Mouse (Mus musculus): Measurements from ENCODE around the gene Hcrt.

Gene Hcrt

GRCm38 (mm10) chr11:100735954-100736745, 26.6 kb downstream of the Hcrt start:
- DNase-seq (ENCODE audit: low read depth, low spot score), result no peak

GRCm38 (mm10) chr11:100735134-100735865, 27.4 kb downstream of the Hcrt start:
- DNase-seq (ENCODE audit: low read depth, low spot score), result no peak

- DNase-seq (ENCODE audit: low read depth, low spot score), result no peak
Measured at GRCm38 (mm10) chr11:100730477-100731205, 32.1 kb downstream of the Hcrt start.

DNA sequence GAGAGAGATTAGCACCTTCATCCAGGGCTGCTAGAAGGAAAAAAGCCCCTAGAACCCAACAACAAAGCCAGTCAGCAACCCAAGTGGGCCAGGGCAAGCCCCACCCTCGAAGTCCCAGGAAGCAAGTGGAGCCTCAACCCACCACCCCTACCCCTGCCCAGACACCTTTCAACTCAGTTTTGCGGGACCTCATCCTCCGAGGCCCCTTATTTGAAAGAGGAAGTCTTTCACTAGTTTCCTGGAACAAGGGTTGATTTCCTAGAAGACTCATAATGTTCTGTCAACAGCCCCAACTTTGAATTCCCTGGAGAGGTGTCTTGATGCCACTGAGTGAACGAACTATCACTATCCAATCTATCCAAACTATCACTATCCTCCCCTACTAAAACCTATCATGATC, 32.8 kb downstream of the Hcrt start:
- DNase-seq (ENCODE audit: low read depth, low spot score), result no peak

GRCm38 (mm10) chr11:100728601-100729000, 34.1 kb downstream of the Hcrt start:
- DNase-seq (ENCODE audit: low read depth, low spot score), result no peak

GRCm38 (mm10) chr11:100727201-100727600, 35.5 kb downstream of the Hcrt start:
- DNase-seq (ENCODE audit: low read depth, low spot score), result no peak

GRCm38 (mm10) chr11:100724919-100725512, 37.7 kb downstream of the Hcrt start:
- DNase-seq (ENCODE audit: low read depth, low spot score), result peak; percentile 52

DNA sequence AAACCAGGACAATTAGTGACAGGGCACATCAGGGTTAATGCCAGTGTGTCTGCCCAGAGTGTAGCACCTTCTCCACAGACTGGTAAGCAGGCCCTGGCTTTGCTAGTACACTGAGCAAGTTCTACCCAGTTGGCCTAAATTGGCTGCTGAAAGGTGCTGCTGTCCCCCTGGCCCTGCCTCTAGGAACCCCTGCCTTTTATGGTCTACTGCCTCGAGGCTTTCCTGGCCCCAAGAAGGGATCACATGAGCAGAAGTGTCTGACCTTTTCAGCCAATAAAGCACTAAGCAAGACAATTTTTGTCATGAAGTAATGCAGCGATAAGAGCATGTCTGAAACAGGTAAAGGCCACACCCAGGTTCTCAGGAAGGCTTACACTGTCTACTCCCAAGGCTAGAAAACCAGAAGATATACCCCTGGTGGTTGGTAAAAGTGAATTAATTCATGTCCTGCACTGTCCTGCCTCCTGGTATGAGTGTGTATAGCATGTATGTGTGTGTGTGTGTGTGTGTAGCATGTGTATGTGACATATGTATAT, 40.2 kb downstream of the Hcrt start:
- no peak for DNase-seq (ENCODE audit: low read depth, low spot score)

- peak; percentile 47 for DNase-seq (ENCODE audit: low read depth, low spot score)
Measured at GRCm38 (mm10) chr11:100721776-100722492, 40.8 kb downstream of the Hcrt start.

- no peak for DNase-seq (ENCODE audit: low read depth, low spot score)
Measured at GRCm38 (mm10) chr11:100721254-100721653, 41.5 kb downstream of the Hcrt start.

GRCm38 (mm10) chr11:100720345-100720744, 42.4 kb downstream of the Hcrt start:
- DNase-seq (ENCODE audit: low read depth, low spot score), result no peak

GRCm38 (mm10) chr11:100719893-100720292, 42.8 kb downstream of the Hcrt start:
- DNase-seq (ENCODE audit: low read depth, low spot score), result peak; percentile 58

DNA sequence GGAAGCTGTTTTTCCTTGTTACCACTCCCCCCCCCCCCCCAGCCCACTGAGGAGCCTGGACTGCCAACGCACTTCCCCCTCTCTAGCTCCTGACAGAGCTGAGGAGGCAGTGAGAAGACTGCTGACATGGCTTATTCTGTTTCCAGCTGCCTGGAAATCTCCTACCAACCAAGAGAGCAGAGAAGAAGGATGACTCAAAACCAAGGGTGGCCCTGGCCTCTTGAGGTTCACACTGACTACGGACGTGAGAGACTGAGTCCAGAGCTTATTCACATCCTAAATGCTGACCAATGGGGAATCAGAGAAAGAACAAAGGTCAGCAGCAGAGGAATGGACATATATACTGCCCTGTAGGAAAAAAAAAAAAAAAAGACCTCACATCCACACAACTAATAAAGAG, 43.4 kb downstream of the Hcrt start:
- DNase-seq (ENCODE audit: low read depth, low spot score), result no peak

DNA sequence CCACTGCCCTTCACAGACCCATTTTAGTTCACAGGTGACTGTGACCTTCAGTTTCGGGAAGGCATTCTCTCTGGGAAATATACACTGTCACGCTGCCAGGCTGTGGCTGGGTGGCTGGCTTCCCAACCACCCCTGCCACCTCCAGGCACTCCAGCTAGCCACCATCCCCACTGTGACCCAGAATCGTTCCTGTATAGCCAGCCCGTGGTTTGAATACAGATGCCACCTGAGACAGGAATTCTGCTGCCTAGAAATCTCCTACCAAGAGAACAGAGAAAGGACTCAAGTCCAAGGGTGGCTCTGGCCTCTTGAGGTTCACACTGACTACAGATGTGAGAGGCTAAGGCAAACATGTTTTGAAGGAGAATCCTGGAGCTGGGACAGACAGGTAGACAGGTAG, 43.9 kb downstream of the Hcrt start:
- DNase-seq (ENCODE audit: low read depth, low spot score), result no peak

DNA sequence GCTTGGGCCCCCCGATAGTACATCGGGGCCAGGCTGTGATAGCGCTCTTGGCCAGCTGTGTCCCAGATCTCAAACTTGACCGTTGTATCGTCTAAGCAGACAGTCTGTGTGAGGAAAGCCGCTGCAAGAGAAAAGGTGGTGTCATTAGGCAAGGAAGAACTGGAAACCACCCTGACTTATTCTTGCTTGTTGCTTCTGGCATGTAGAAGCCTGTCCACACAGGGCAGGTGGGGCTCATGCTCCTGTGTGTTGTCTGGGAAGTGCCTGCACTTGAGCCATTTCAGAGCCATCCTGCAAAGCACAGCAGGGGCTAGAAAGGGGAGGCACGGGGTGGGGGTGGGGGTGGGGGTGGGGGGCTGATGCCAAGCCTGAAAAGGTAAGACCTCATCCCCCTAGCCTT, 44.3 kb downstream of the Hcrt start:
- no peak for DNase-seq (ENCODE audit: low read depth, low spot score)

DNA sequence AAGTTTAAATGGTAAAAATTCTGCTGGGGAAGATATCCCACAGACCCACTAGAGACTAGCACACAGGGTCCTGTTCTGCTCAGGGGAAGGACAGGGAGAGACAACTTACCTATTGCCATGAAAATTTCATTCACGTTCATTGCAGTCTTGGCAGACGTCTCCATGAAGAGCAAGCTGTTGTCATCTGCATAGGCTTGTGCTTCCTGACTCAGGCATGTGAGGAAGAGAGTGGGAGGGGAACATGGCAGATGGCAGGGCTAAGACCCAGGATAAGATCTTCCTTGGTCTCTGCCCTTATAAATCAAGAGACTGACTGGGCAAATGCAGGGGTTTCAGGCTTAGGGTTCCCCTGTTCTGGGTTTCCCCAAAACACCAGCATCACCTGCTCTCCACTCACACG, 46.1 kb downstream of the Hcrt start:
- no peak for DNase-seq (ENCODE audit: low read depth, low spot score)

DNA sequence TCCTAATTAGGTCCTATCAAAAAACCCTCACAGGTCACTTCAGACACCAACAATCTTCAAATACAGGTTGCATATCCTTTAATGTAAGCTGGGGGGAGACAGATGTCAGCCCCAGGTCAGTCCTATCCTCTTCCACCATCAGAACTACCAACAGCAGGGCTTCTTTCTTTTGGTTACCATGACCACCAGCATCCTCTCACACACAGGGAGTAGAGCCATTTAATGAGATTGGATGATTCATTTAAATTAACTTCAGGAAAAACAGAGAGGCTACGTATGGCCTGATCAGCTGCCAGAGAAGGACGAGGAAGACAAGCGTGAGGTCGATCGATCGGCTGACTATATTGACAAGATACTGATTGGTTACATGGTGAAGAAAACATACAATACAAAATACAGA, 47.8 kb downstream of the Hcrt start:
- DNase-seq (ENCODE audit: low read depth, low spot score), result no peak

- DNase-seq (ENCODE audit: low read depth, low spot score), result peak; percentile 77
Measured at GRCm38 (mm10) chr11:100714534-100714915, 48.2 kb downstream of the Hcrt start.

- peak; percentile 92 for DNase-seq (ENCODE audit: low read depth, low spot score)
Measured at GRCm38 (mm10) chr11:100713735-100714533, 48.8 kb downstream of the Hcrt start, which contains the start of gene Hspb9. Hspb9 (plus strand) TSS chr11:100713850.

GRCm38 (mm10) chr11:100713174-100713573, 49.6 kb downstream of the Hcrt start:
- DNase-seq (ENCODE audit: low read depth, low spot score), result no peak
